Mouse (Mus musculus): ENCODE results near the gene Rrm1. TPM values are rescaled to one million over a fixed set of nuclear protein-coding genes. Genes with fewer than 3 reads are reported as not detected.
"Not testable (repeated sequence)": the region's sequence is repeated elsewhere in the genome, so short reads cannot be mapped to it uniquely, and the experiment has no call there.

Gene Rrm1
- polyA plus RNA-seq, 1 experiment from 2014 or later, result 20.7 TPM

DNA sequence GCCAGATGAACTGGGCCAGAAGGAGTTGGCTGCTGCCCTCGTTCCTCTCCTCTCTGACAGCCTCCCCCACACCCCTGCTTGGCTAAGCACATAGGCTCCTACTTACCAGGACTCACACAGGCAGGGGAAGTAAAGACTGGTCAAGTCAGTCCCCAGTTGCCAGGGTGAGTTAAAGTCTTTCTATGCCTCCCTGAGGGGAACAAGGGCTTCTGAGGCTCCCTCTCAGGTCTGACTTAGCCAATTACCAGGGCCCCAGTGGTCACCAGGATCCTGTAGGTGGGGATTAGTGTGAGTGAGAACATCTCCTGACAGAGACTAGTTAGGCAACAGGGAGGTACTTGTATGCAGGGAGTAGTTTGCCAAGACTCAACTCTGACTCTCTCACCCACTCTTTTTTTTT, 46.7 kb downstream of the Rrm1 start, which contains the start of gene Olfr544:
Gene Olfr544, minus strand, starts transcription at position 153 of the 400 bp plus-strand sequence.
- DNase-seq (ENCODE audit: low spot score), result no peak
- no peak within 1 kb of the TSS for H3K9ac ChIP-seq (replicated peaks; ENCODE audit: low read depth)
- 67% methylated on average over 1 of the region's 1 CpGs for WGBS

DNA sequence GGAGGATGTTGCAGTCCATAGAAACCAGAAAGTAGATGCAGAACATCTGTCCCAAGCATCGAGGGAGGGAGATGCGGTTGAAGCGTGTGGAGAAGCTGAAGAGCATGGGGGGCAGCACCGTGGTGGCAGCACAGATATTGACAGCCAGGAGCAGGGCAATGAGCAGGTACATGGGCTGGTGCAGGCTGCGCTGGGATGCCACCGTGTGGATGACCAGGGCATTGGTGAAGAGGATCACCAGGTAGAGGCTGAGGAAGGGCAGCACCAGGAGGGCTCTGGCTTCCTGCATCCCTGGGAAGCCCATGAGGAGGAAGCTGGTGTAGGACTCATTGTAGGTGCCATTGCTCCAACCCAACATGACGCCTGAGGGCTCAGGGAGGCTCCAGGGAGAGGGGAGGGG, 52.9 kb downstream of the Rrm1 start:
- 44% methylated on average over 5 of the region's 7 CpGs for WGBS
- not testable (repeated sequence) for H3K4me3 ChIP-seq (ENCODE audit: low read depth, low read length); H3K36me3 ChIP-seq (ENCODE audit: insufficient read depth, low read length); H3K27ac ChIP-seq (ENCODE audit: low read length); DNase-seq (ENCODE audit: low spot score); H3K9ac ChIP-seq (replicated peaks; ENCODE audit: low read depth); H3K27me3 ChIP-seq (replicated peaks; ENCODE audit: insufficient read depth, low read length); H3K4me2 ChIP-seq (replicated peaks; ENCODE audit: low read depth, low read length); ATAC-seq; H3K4me1 ChIP-seq (ENCODE audit: insufficient read depth, low read depth, low read length); H3K9me3 ChIP-seq (ENCODE audit: low read length)

More for the DNA sequence above, 46.7 kb downstream of the Rrm1 start, which contains the start of gene Olfr544:
- no peaks in the 10 kb centered on the region for H3K9me3 ChIP-seq (ENCODE audit: low read length)
- no peaks in the 10 kb centered on the region for H3K36me3 ChIP-seq (ENCODE audit: insufficient read depth, low read length)
- no peak within 1 kb of the TSS for H3K4me2 ChIP-seq (replicated peaks; ENCODE audit: low read depth, low read length)
- H3K27ac ChIP-seq (ENCODE audit: low read length), result no peak within 1 kb of the TSS
- no peaks in the 10 kb centered on the region for H3K27me3 ChIP-seq (replicated peaks; ENCODE audit: insufficient read depth, low read length)
- no peaks in the 10 kb centered on the region for H3K4me1 ChIP-seq (ENCODE audit: insufficient read depth, low read depth, low read length)
- TF ChIP-seq CTCF (IDR thresholded peaks at IDR 0.05), result no peak
- TF ChIP-seq EP300 (IDR thresholded peaks at IDR 0.05), result no peak
- no peak for ATAC-seq
- H3K4me3 ChIP-seq (ENCODE audit: low read depth, low read length), result no peak within 1 kb of the TSS

DNA sequence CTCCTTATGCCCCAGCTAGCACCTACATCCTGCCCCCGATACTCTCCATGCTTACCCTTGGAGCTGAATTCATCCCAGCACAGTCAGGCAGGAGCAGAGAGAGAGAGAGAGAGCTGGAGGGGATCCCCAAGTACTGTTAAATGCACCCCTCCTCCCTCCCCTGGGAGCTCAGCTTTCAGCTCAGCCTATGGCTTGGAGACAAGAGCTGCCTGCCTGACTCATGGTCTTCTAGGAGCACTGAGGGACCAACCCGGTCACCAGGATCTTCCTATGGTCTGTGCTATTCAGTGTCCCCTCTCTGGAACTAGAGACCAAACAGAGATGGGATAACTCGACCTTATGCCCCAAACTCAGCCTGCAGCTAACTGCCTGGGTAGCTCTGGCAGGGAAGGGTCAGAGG, 58.0 kb downstream of the Rrm1 start, which contains the start of gene Olfr545:
Gene Olfr545, minus strand, starts transcription at position 101 of the 400 bp plus-strand sequence.
- H3K4me2 ChIP-seq (replicated peaks; ENCODE audit: low read depth, low read length), result no peak within 1 kb of the TSS
- H3K27ac ChIP-seq (ENCODE audit: low read length), result no peak within 1 kb of the TSS
- H3K9ac ChIP-seq (replicated peaks; ENCODE audit: low read depth), result no peak within 1 kb of the TSS
- no peak for ATAC-seq
- no peak for DNase-seq (ENCODE audit: low spot score)
- H3K36me3 ChIP-seq (ENCODE audit: insufficient read depth, low read length), result no peaks in the 10 kb centered on the region
- TF ChIP-seq EP300 (IDR thresholded peaks at IDR 0.05), result no peak
- no peak for TF ChIP-seq CTCF (IDR thresholded peaks at IDR 0.05)
- H3K4me3 ChIP-seq (ENCODE audit: low read depth, low read length), result no peak within 1 kb of the TSS
- no peaks in the 10 kb centered on the region for H3K27me3 ChIP-seq (replicated peaks; ENCODE audit: insufficient read depth, low read length)
- H3K4me1 ChIP-seq (ENCODE audit: insufficient read depth, low read depth, low read length), result no peaks in the 10 kb centered on the region
- 59% methylated on average over 3 of the region's 3 CpGs for whole genome bisulfite sequencing
- H3K9me3 ChIP-seq (ENCODE audit: low read length), result no peaks in the 10 kb centered on the region

DNA sequence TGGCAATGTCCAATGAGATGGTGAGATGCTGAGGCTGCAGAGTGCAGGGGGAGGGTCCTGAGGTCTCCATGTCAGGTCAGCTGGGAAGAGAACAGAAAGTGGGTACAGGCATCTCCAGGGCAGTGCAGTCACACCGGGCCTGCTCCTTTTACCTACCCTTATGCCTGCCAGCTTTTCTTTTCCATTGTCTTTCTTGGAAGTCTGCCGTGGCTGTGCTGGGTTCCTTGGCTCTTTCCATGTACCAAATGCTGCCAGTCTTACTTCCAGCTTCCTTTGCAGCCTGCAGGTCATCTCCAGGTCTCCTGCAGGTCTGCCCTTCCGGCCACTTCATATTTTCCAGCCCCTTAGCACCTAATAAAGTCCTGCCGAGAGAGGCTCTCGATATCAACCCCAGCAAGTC, 60.5 kb downstream of the Rrm1 start:
- ATAC-seq (no peak), DNase-seq (ENCODE audit: low spot score) (no peak)
- H3K36me3 ChIP-seq (ENCODE audit: insufficient read depth, low read length), result no peaks in the 10 kb centered on the region
- no peaks in the 10 kb centered on the region for H3K9me3 ChIP-seq (ENCODE audit: low read length)
- no peaks in the 10 kb centered on the region for H3K4me1 ChIP-seq (ENCODE audit: insufficient read depth, low read depth, low read length)
- H3K4me3 ChIP-seq (ENCODE audit: low read depth, low read length), result no peak overlapping the region
- no peak overlapping the region for H3K27ac ChIP-seq (ENCODE audit: low read length)
- no peak overlapping the region for H3K4me2 ChIP-seq (replicated peaks; ENCODE audit: low read depth, low read length)
- no peaks in the 10 kb centered on the region for H3K27me3 ChIP-seq (replicated peaks; ENCODE audit: insufficient read depth, low read length)
- H3K9ac ChIP-seq (replicated peaks; ENCODE audit: low read depth), result no peak overlapping the region
- WGBS, result 46% methylated on average over 5 of the region's 5 CpGs
- TF ChIP-seq EP300 (IDR thresholded peaks at IDR 0.05), result no peak
- TF ChIP-seq CTCF (IDR thresholded peaks at IDR 0.05), result no peak

GRCm38 (mm10) chr7:102506848-102507247, 65.4 kb downstream of the Rrm1 start:
- WGBS, result 44% methylated on average over 3 of the region's 3 CpGs
- ATAC-seq, result peak; percentile 61
- Histone ChIP-seq H3K4me1 (ENCODE audit: insufficient read depth, low read depth, low read length) (no peaks in the 10 kb centered on the region), H3K27ac (ENCODE audit: low read length) (no peak overlapping the region), H3K4me3 (ENCODE audit: low read depth, low read length) (no peak overlapping the region), H3K4me2 (replicated peaks; ENCODE audit: low read depth, low read length) (no peak overlapping the region), H3K27me3 (replicated peaks; ENCODE audit: insufficient read depth, low read length) (no peaks in the 10 kb centered on the region), H3K36me3 (ENCODE audit: insufficient read depth, low read length) (no peaks in the 10 kb centered on the region), H3K9me3 (ENCODE audit: low read length) (no peaks in the 10 kb centered on the region), H3K9ac (replicated peaks; ENCODE audit: low read depth) (no peak overlapping the region)
- DNase-seq (ENCODE audit: low spot score), result peak; percentile 72
- no peak for TF ChIP-seq EP300 (IDR thresholded peaks at IDR 0.05)
- peak; percentile 93 for TF ChIP-seq CTCF (IDR thresholded peaks at IDR 0.05)

DNA sequence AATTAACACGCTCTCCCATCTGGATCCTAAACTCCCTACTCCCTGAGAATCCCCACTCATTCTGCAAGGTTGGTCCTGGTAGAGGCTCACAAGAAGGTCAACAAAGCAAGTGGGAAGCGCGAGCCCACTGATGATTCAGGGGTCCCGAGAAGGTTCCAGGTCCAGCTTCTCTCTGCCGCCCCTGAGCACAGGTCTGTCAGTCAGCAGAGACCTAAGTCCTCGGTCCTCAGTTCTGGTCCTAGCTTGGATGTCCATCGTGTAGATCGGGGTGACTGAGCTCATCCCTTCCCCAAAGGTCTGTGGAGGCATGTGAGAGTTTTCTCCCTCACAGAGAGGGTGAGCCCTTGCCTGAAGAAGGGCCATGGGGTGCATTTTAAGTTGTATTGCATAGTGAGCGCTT, 66.6 kb downstream of the Rrm1 start:
- H3K36me3 ChIP-seq (ENCODE audit: insufficient read depth, low read length), result no peaks in the 10 kb centered on the region
- H3K4me1 ChIP-seq (ENCODE audit: insufficient read depth, low read depth, low read length), result no peaks in the 10 kb centered on the region
- TF ChIP-seq CTCF (IDR thresholded peaks at IDR 0.05), result no peak
- TF ChIP-seq EP300 (IDR thresholded peaks at IDR 0.05), result no peak
- no peaks in the 10 kb centered on the region for H3K9me3 ChIP-seq (ENCODE audit: low read length)
- no peak overlapping the region for H3K4me3 ChIP-seq (ENCODE audit: low read depth, low read length)
- H3K27ac ChIP-seq (ENCODE audit: low read length), result no peak overlapping the region
- WGBS, result 85% methylated on average over 9 of the region's 9 CpGs
- ATAC-seq (no peak), DNase-seq (ENCODE audit: low spot score) (no peak)
- H3K27me3 ChIP-seq (replicated peaks; ENCODE audit: insufficient read depth, low read length), result no peaks in the 10 kb centered on the region
- H3K9ac ChIP-seq (replicated peaks; ENCODE audit: low read depth), result no peak overlapping the region
- H3K4me2 ChIP-seq (replicated peaks; ENCODE audit: low read depth, low read length), result no peak overlapping the region

- Histone ChIP-seq H3K9me3 (ENCODE audit: low read length) (no peaks in the 10 kb centered on the region), H3K4me2 (replicated peaks; ENCODE audit: low read depth, low read length) (no peak overlapping the region), H3K4me3 (ENCODE audit: low read depth, low read length) (no peak overlapping the region), H3K9ac (replicated peaks; ENCODE audit: low read depth) (no peak overlapping the region), H3K27me3 (replicated peaks; ENCODE audit: insufficient read depth, low read length) (no peaks in the 10 kb centered on the region), H3K27ac (ENCODE audit: low read length) (no peak overlapping the region), H3K36me3 (ENCODE audit: insufficient read depth, low read length) (no peaks in the 10 kb centered on the region), H3K4me1 (ENCODE audit: insufficient read depth, low read depth, low read length) (no peaks in the 10 kb centered on the region)
- WGBS, result 93% methylated on average over 6 of the region's 6 CpGs
- TF ChIP-seq EP300 (IDR thresholded peaks at IDR 0.05) (no peak), CTCF (IDR thresholded peaks at IDR 0.05) (no peak)
- DNase-seq (ENCODE audit: low spot score) (no peak), ATAC-seq (no peak)
Observed at GRCm38 (mm10) chr7:102508666-102509065, 67.2 kb downstream of the Rrm1 start.

Measured in lung, postnatal 0 days (tissue).